Mouse (Mus musculus) c-Kit-positive CD71-positive TER-119-positive erythroid progenitor cells, embryonic 14.5 days (primary cell): ENCODE results near the gene Olfr461.
"Not testable (repeated sequence)": the region's sequence is repeated elsewhere in the genome, so short reads cannot be mapped to it uniquely, and the experiment has no call there.

Experiments used
- DNase-seq: peaks from one replicate; pipeline ENCODE4 v3.0.0-alpha.2; 2013; ENCODE audit warnings: low spot score

Gene Olfr461

GRCm38 (mm10) chr6:40554950-40555349, at the start of gene Olfr461:
Olfr461 (minus strand) TSS chr6:40555050.
- no peak for DNase-seq

GRCm38 (mm10) chr6:40598546-40598945, 43.7 kb upstream of the Olfr461 start:
- not testable (repeated sequence) for DNase-seq

- DNase-seq: no peak
Measured at GRCm38 (mm10) chr6:40594804-40595550, 40.1 kb upstream of the Olfr461 start.

- DNase-seq: no peak
Measured at GRCm38 (mm10) chr6:40588346-40588745, 33.5 kb upstream of the Olfr461 start.

DNA sequence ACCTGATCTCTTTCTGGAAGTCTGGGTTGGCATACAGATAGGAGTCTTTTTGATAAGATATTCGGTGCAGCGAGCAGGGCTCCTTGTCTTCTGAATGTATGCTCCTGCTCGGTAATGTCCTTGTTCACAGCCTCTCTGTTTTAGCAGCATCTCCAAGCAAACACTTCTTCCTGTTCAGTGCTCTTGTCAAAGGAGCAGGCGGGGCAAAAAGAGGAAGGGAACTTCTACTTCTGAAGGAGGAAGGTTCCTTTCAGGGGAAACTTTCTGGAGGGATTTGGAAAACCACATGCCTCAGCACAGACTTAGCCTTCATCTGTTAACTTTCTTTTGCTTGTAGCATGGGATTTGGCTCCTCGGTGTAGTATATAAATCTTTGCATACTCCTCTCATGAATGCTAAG, 30.8 kb upstream of the Olfr461 start, which contains the start of gene Clec5a:
TSS of gene Clec5a (minus strand) at position 177 of the 400 bp plus-strand sequence.
- DNase-seq: no peak

GRCm38 (mm10) chr6:40584336-40584735, 29.5 kb upstream of the Olfr461 start:
- no peak for DNase-seq

DNA sequence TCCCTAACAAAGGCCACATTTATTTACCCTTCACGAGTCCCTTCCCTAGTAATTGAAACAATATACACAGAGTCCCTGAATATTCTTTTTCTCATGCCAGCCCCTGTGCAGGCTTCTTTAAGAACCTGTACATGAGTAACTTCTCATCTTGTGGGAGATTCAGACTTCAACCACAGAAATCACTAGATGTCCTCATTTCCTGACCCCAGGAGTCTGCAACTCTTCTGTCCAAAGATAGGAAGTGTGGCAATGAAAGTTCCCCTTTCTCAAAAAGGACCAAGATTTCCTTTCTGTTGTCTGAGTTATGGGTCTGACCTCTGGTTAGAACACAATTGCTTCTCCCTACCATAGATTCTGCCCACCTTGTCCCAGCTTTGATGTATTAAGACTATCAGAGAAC, 21.5 kb upstream of the Olfr461 start:
- DNase-seq: no peak

DNA sequence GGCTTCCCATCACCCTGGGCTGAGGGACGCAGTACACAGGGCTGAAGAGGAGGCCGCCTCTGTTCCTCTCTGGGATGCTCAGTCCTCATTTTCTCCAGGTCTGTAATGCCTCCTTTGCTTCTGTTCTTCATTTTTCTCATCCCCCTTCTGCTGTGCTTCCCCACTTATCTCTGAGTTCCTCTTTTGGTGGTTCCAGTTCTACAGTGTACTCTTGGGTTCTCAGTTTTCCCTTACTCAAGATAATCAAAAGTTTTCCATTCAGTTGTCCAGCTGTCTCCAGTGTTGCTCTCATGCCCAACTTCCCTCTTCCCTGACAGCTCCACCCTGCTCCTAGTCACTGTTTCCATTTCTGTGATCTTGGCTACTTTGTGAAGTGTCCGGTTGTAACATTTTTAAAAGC, 18.8 kb upstream of the Olfr461 start:
- no peak for DNase-seq

DNA sequence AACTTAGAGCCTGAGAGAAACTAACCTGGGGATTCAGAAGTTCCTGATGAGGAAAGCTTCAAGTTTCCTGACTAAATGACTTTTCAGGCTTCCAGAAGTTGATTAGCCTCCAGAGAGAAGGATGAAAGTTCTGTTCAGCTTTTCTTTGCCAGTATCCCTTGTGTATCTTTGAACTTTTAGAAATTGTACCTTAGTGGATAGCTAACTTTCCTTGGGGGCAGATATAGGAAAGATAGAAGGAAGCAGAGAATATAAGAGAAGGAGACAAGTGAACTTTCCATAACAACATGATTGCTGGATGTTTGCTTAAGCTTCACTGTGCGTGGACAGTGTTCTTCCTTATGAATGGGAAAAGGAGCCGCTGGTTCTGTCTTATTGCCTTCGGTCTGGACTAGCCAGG, 14.3 kb upstream of the Olfr461 start, which contains the start of gene Olfr460:
TSS of gene Olfr460 (plus strand) at position 301 of the 400 bp plus-strand sequence.
- no peak for DNase-seq

GRCm38 (mm10) chr6:40544690-40545089, 10.2 kb downstream of the Olfr461 start:
- no peak for DNase-seq

DNA sequence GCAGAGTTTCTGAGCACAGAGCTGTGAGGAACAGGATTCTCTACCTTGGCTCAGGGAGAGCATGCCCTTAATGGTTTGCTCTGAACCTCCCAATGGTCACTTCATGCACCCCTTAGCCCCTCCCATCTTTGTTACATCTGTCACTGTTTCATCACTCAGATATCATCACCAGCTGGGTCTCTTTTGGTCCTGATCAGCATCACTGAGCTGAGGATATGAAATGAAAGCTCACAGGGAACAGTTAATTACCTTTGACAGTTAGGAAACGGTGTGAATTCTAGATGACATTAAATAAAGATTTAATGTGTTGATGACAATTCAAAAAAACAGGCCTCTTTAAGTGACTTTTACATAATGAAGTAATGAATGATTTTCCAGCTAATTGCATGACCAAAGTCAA, 35.4 kb downstream of the Olfr461 start, which contains the start of gene Prss37:
TSS of gene Prss37 (minus strand) at position 101 of the 400 bp plus-strand sequence.
- DNase-seq: no peak

DNA sequence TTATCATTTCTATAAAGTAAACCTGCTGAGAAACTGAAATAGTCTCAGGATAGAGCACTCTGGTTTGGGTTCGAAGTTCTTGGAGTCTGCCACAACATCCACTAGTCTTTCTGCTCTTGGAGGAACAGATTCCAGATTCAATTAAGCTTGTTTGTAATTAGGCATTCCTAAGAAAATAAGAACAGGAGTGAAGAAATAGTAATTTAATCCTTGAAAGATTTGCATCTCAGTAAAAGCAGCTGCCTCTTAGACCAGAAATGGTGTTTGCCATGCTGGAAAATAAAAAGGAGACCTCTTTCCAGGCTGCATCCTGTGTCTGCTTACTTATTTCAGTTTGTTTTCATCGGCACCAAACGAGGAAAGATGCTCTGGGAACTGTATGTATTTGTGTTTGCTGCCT, 61.6 kb downstream of the Olfr461 start, which contains the start of gene Tas2r108:
TSS of gene Tas2r108 (plus strand) at position 301 of the 400 bp plus-strand sequence.
- no peak for DNase-seq
